Mouse (Mus musculus) stomach, embryonic 15.5 days (tissue): ENCODE measurements at regions not wholly inside any gene's neighbourhood (a gene's known extent, or its start where the extent isn't known, plus 50 kb on each side); places are given as distances from the start of the nearest gene placed in this dataset.
A peak's percentile ranks its signal among the peaks of the same experiment; 100 is the strongest.

Source experiments
- ATAC-seq: fragments of 200-750 bp; cut with Nextera tagmentation; 2 replicates; pipeline ENCODE4 v1.8.0; 2017; ENCODE audit warnings: low read depth, moderate number of reproducible peaks, moderate TSS enrichment; ENCODE audit not compliant: insufficient read depth, low FRiP score
- H3K27ac ChIP-seq: fragments of 300-500 bp; sonication (generic); 2 replicates; pipeline ENCODE4 v1.5.1; 2015; ENCODE audit warnings: mild to moderate bottlenecking, inconsistent platforms
- H3K27me3 ChIP-seq: fragments of 300-500 bp; sonication (generic); replicated peaks from 2 replicates; pipeline ENCODE4 v1.6.1; 2015; ENCODE audit warnings: inconsistent platforms
- H3K36me3 ChIP-seq: fragments of 300-500 bp; sonication (generic); 2 replicates; pipeline ENCODE4 v1.6.1; 2015; ENCODE audit warnings: inconsistent platforms
- H3K4me1 ChIP-seq: fragments of 300-500 bp; sonication (generic); 2 replicates; pipeline ENCODE4 v1.6.1; 2015; ENCODE audit warnings: inconsistent platforms
- H3K4me2 ChIP-seq: fragments of 300-500 bp; sonication (generic); 2 replicates; pipeline ENCODE4 v1.6.1; 2015; ENCODE audit warnings: mild to moderate bottlenecking, inconsistent platforms
- H3K4me3 ChIP-seq: fragments of 300-500 bp; sonication (generic); replicated peaks from 2 replicates; pipeline ENCODE4 v1.5.1; 2015; ENCODE audit warnings: inconsistent platforms
- H3K9ac ChIP-seq: fragments of 300-500 bp; sonication (generic); 2 replicates; pipeline ENCODE4 v1.6.1; 2015; ENCODE audit warnings: inconsistent platforms
- H3K9me3 ChIP-seq: fragments of 300-500 bp; sonication (generic); 2 replicates; pipeline ENCODE4 v1.6.1; 2016; ENCODE audit warnings: inconsistent platforms
- WGBS: fragments of 180-500 bp; shearing (Covaris S2); methylation state at CpG from one replicate; pipeline ENCODE4 v1.1.7; 2015; 5-methylcytosine and 5-hydroxymethylcytosine counted together

DNA sequence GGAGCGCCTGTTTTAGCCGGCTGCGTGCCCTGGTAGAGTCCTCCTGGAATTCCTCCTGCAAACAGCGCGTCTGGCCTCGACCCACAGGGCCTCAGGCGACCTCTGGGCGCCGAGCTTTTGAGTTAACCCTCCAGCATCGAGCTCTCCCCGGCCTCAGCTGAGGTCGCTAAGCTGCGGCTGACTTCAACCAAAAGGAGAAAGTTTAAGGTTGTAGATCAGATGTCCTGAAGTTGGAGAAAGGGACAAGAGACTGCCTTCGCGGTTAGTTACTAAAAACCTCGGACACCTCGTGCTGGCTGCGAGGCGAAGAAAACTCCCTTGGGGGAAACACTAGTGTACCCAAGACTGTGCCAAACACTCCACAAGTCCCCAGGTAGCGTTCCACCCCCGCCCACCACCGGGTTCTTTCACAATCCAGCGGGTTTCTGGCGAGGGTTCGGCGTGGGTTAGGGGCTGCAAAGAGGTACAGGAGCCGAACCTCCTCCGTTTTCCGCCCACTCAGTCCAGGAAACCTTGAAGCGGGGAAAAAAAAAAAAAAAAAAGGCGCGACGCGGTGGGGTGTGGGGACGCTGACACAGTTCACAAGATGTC, 78.9 kb downstream of the Kcnrg start:
- peak overlapping the region; percentile 83 for H3K4me2 ChIP-seq
- ATAC-seq, result no peak
- no peak overlapping the region for H3K27ac ChIP-seq
- peaks cover 40% of the 10 kb centered on the region for H3K27me3 ChIP-seq
- no peaks in the 10 kb centered on the region for H3K36me3 ChIP-seq
- 6% methylated on average over 33 of the region's 35 CpGs for WGBS
- peak overlapping the region; percentile 40 for H3K4me3 ChIP-seq
- peaks cover 34% of the 10 kb centered on the region for H3K4me1 ChIP-seq
- no peaks in the 10 kb centered on the region for H3K9me3 ChIP-seq
- no peak overlapping the region for H3K9ac ChIP-seq

DNA sequence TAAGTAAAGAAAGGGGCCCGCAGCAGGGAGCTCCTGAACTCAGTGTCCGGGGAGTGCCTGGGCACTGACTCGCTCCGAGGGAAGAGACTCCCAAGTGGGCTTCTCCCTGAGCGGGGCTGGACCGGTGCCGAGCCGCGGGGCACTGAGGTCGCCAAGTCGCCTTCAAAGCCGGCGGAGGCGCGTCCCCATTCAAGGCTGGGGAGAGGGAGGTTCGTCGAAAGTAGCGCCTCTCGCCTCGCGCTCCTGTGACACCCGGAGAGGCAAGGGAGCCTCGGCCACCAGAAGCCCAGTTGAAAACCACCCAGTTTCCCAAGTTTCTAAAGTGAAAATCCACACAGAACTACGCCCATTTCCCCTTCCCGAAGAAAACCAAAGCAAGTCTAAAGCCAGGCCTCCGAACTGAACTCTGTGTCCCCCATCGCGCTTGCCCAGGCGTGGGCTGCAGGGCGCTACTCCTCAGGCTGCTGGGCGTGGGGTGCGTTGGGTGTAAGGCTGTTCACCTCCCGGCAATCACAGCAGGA, 79.6 kb downstream of the Kcnrg start:
- peak overlapping the region; percentile 40 for H3K4me3 ChIP-seq

DNA sequence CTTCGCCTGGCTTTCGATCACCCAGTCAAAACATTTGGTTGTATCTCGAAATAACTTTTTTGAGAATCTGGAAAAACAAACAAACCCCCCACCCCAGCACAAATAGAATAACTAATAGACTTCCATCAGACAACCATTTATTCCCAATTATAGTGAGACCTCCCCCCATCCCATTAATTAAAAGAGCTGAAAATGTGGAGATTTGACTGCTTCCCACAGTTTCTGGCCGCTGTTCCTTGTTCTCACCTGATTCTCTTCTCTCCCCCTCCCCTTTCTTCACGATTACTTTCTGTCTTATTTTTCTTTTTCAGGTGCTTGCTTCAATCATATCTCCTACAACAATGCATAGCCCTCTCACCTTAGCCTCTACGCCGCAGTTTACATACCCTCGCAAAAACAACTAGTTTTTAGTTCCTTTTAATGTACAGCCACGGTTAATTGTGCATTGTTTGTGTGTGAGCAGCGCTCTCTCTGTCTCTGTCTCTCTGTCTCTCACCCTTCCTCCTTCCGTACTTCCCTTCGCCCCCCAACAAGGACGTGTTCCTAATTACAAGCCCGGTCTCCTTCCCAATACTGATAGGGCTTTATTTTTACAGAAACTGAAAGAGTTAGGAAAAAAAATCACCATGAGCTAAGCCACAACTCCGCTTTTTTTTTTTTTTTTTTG, 80.2 kb downstream of the Kcnrg start:
- Histone ChIP-seq H3K9me3 (no peaks in the 10 kb centered on the region), H3K27me3 (peaks cover 44% of the 10 kb centered on the region), H3K4me2 (peak overlapping the region; percentile 83), H3K9ac (no peak overlapping the region), H3K36me3 (no peaks in the 10 kb centered on the region), H3K4me1 (peaks cover 34% of the 10 kb centered on the region), H3K4me3 (peak overlapping the region; percentile 40), H3K27ac (no peak overlapping the region)
- 3% methylated on average over 15 of the region's 15 CpGs for WGBS
- no peak for ATAC-seq

More for the DNA sequence above, 79.6 kb downstream of the Kcnrg start:
- under 1% methylated on average over 29 of the region's 33 CpGs for WGBS
- no peaks in the 10 kb centered on the region for H3K36me3 ChIP-seq
- no peak overlapping the region for H3K27ac ChIP-seq
- no peaks in the 10 kb centered on the region for H3K9me3 ChIP-seq
- H3K9ac ChIP-seq, result no peak overlapping the region; the same call in 1 of the 2 replicates
- H3K4me2 ChIP-seq, result peak overlapping the region; percentile 83
- no peak for ATAC-seq
- H3K27me3 ChIP-seq, result peaks cover 44% of the 10 kb centered on the region
- H3K4me1 ChIP-seq, result peaks cover 34% of the 10 kb centered on the region

DNA sequence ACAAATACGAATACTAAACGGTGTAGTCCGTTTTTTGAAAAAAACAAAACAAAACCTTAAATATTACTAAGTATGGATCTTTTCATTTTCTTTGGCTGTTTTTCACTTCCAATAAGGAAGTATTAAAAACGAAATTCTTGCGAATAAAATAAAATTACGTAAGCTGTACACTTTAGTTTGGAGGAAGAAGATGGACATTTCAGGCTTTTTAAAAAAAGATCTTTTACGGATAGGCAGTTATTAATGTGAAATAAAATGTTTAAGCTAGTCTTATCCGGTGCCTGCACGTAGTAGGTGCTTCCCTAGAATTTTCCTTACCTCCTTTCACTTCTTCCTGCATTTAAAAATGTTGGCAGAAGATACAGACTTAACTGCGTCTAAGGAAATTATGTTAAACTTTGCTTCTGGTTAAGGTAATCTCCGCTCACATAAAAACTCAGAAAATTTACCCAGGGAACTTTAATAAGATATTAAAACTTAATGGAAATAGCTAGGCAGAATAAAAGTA, 80.8 kb downstream of the Kcnrg start:
- H3K9me3 ChIP-seq, result no peaks in the 10 kb centered on the region
- peaks cover 44% of the 10 kb centered on the region for H3K27me3 ChIP-seq
- no peak for ATAC-seq
- no peak overlapping the region for H3K27ac ChIP-seq
- 5% methylated on average over 11 of the region's 11 CpGs for WGBS
- no peaks in the 10 kb centered on the region for H3K36me3 ChIP-seq
- no peak overlapping the region for H3K4me3 ChIP-seq
- H3K4me1 ChIP-seq, result peaks cover 31% of the 10 kb centered on the region
- no peak overlapping the region for H3K4me2 ChIP-seq
- H3K9ac ChIP-seq, result no peak overlapping the region

DNA sequence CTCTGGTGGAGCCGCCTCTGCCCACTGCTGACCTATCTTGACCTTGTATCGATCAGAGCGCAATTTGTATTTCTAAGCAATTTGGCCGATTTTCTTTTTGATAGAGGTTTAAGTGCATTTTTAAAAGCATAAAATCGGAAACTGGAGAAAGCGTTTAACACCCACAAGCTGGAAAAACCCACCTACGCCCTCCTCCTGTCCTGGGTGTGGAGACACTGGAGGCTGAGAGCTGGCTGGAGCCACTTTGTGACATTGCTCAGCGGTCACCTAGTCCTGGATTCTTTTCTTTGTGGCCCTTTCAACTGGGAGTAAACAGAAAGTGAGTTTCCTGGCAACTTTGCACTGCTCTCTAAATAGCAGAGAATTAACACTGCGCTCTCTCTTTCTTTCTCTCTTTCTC, 81.4 kb downstream of the Kcnrg start:
- no peak for ATAC-seq
- WGBS, result 2% methylated on average over 9 of the region's 9 CpGs

DNA sequence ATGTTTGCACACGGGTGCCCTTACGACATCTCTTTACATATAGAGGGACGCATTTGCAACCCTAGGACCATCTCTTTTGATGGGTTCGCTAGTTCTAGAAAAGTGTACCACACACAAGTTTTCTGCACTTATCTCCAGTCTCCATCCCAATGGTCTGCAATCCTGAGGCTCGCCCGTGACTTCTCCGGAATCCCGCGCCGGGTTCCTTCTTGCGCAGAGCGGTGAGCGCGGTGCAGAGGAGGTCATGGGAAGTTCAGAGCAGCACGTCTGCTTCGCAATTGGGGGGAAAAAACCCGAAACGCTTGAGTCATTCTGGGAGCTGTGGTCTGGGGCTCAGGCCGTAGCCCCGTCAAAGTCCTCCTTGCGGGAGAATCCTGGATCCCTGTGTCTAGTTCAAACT, 82.0 kb downstream of the Kcnrg start:
- no peak for ATAC-seq
- Histone ChIP-seq H3K27ac (no peak overlapping the region), H3K4me2 (peak overlapping the region; percentile 40), H3K9me3 (no peaks in the 10 kb centered on the region), H3K4me1 (peaks cover 19% of the 10 kb centered on the region), H3K9ac (no peak overlapping the region), H3K27me3 (peaks cover 41% of the 10 kb centered on the region), H3K4me3 (peak overlapping the region; percentile 17), H3K36me3 (no peaks in the 10 kb centered on the region)
- 3% methylated on average over 21 of the region's 21 CpGs for WGBS

More for the DNA sequence above, 81.4 kb downstream of the Kcnrg start:
- Histone ChIP-seq H3K27me3 (peaks cover 44% of the 10 kb centered on the region), H3K27ac (no peak overlapping the region), H3K9me3 (no peaks in the 10 kb centered on the region), H3K4me3 (no peak overlapping the region), H3K36me3 (no peaks in the 10 kb centered on the region), H3K4me1 (peaks cover 25% of the 10 kb centered on the region), H3K4me2 (0 out of 2 replicates have a peak overlapping the region, but pooled peaks have one; percentile 40), H3K9ac (no peak overlapping the region)

DNA sequence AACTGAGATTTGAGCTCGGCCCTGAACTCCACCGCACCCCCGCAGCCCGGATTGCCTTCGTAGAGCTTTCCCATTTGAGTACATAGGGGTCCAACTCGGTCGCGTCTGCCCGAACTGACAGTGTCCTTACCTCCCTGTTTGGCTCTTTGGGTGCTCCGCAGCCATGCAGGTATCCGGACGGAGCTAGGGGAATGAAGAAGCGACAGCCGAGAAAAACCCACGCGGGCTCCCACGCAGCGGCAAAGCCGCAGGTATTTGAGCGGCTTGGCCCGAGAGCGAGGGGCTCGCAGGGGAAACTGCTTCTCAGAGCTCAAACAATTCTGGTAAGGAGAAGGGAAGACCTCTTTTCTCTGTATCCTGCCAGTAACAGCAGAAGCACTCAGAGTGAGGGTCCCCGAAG, 82.5 kb downstream of the Kcnrg start:
- no peak for ATAC-seq
- no peak overlapping the region for H3K9ac ChIP-seq

DNA sequence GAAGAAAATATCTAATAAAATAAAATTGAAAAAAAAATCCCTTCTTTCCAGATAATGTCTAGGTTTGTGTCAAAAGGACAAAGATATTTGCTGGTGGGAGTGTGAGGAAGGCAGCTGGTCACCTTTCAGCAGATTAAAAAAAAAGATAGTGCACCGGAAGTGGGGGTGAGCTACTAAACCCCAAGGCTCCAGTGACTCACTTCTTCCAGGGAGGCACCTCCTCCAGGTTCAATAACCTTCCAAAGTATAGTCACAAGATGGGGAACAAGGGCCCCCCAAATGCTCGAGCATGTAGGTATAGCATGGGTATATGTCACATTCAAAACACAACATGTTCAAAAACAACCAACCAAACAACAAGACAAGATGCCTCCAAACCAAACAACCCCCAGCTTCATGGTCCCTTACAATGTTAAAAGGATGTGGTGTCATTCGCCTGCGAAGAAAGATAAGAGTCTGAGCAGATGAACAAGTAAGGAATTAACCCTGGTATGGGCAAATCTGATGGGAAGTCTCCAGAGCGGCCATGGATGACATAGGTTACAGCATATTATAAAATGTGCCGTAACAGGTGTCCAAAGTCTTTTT, 84.6 kb downstream of the Kcnrg start:
- no peak for ATAC-seq
- Histone ChIP-seq H3K4me2 (no peak overlapping the region), H3K4me3 (no peak overlapping the region), H3K9me3 (no peaks in the 10 kb centered on the region), H3K4me1 (peaks cover 12% of the 10 kb centered on the region; the same call in 1 of the 2 replicates), H3K27ac (no peak overlapping the region), H3K9ac (no peak overlapping the region), H3K36me3 (no peaks in the 10 kb centered on the region), H3K27me3 (peaks cover 33% of the 10 kb centered on the region)
- 78% methylated on average over 6 of the region's 6 CpGs for WGBS

More for the DNA sequence above, 82.5 kb downstream of the Kcnrg start:
- Histone ChIP-seq H3K4me1 (peaks cover 14% of the 10 kb centered on the region), H3K4me3 (peak overlapping the region; percentile 17), H3K27me3 (peaks cover 39% of the 10 kb centered on the region), H3K4me2 (peak overlapping the region; percentile 40), H3K27ac (no peak overlapping the region), H3K36me3 (no peaks in the 10 kb centered on the region), H3K9me3 (no peaks in the 10 kb centered on the region)
- WGBS, result 29% methylated on average over 24 of the region's 24 CpGs

DNA sequence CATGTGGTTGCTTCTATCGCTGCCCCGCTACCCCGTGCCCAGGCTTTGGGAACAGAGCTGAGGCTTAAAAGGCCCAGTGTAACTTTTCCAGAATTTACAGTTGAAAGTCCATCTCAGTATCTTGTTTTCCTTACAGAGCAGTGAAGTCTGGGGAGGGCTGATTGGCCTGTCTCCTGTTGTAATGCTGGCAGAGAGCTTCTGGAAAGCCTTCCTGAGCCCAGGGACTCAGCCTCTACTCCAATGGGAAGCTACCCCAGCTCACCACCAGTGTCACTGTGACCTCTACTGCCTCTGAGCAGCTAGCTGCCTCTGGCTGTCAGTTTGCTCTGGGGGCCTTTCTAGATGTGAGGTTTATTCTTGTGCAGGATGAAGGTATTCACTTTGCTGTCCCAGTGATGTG, 87.5 kb downstream of the Kcnrg start:
- ATAC-seq, result no peak
- no peaks in the 10 kb centered on the region for H3K36me3 ChIP-seq
- no peak overlapping the region for H3K4me2 ChIP-seq
- H3K9ac ChIP-seq, result no peak overlapping the region
- no peak overlapping the region for H3K4me3 ChIP-seq
- H3K27me3 ChIP-seq, result peaks cover 18% of the 10 kb centered on the region
- 94% methylated on average over 3 of the region's 3 CpGs for WGBS
- H3K4me1 ChIP-seq, result no peaks in the 10 kb centered on the region
- H3K9me3 ChIP-seq, result no peaks in the 10 kb centered on the region
- H3K27ac ChIP-seq, result no peak overlapping the region

DNA sequence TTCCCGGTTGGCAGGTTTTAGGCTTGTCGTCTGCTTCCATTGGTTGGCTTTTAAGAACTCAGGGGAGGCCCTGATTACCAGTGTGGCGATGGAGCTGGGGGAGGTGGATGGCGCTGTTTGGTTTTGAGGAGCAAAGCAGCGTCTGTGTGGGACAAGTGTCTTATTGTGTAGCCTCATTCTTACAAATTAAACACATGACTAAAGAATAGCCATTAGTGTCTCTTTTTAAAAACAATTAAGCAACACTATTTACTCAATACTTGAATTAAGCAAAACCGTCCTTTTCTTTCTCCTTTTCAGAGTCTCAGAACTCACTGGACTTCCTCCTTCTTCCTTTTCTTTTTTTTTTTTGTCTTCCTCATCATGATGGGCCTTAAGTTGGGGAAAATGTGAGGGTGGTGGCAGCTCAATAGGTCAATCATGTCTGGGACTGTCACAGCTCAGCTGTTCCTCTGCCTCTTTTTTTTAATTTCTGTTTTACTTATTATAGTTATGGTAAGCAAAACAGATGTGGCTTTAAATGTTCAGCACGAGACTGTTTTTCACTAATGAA, 89.1 kb downstream of the Kcnrg start:
- WGBS, result 66% methylated on average over 7 of the region's 7 CpGs
- H3K4me1 ChIP-seq, result no peaks in the 10 kb centered on the region
- no peaks in the 10 kb centered on the region for H3K9me3 ChIP-seq
- H3K9ac ChIP-seq, result no peak overlapping the region
- no peak for ATAC-seq
- H3K27me3 ChIP-seq, result 0 out of 2 replicates have a peak, but pooled peaks cover 2% of the 10 kb centered on the region
- H3K27ac ChIP-seq, result no peak overlapping the region
- H3K4me3 ChIP-seq, result no peak overlapping the region
- no peaks in the 10 kb centered on the region for H3K36me3 ChIP-seq
- no peak overlapping the region for H3K4me2 ChIP-seq

DNA sequence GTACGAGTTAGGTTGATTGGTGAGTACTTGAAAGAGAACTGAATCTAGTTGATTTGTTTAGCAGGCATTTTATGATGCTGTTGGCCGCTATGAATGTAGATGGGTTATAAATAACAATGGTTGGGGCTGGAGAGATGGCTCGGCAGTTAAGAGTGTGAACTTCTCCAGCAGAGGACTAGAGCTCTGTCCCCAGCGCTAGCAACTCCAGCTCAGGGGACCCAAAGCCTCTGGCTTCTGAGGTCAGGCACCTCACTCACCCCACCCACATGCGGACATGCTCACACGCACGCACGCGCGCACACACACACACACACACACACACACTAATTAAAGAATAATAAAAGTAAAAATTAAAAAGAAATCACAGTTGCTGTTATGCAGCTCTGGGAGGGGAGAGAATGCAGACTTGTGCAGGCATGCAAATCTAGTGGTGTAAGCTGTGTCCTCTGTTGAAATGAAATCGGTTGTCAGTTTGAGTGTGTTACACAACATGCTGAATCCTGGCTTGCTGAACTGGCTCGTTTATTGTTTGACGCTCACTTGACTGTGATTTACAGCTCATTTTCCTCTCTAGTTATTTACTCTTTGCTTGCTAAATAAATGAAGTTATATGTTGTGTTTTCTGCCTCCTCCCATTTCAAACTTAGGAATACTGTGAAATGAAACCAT, 89.8 kb downstream of the Kcnrg start:
- Histone ChIP-seq H3K4me2 (no peak overlapping the region), H3K36me3 (no peaks in the 10 kb centered on the region), H3K4me1 (no peaks in the 10 kb centered on the region), H3K27me3 (no peaks in the 10 kb centered on the region), H3K4me3 (no peak overlapping the region), H3K9ac (no peak overlapping the region), H3K9me3 (no peaks in the 10 kb centered on the region), H3K27ac (no peak overlapping the region)
- no peak for ATAC-seq
- WGBS, result 73% methylated on average over 13 of the region's 13 CpGs
